Mouse (Mus musculus) ES-Bruce4 (cell line): ENCODE data around the gene C1qtnf1. TPM values are rescaled to one million over a fixed set of nuclear protein-coding genes. Genes with fewer than 3 reads are reported as not detected.

Source experiments
- H3K27ac ChIP-seq: 2 replicates; pipeline ENCODE4 v1.5.1; 2012; ENCODE audit warnings: low read length, inconsistent platforms; ENCODE audit not compliant: insufficient read depth
- H3K27me3 ChIP-seq: 2 replicates; pipeline ENCODE4 v1.6.1; 2012; ENCODE audit warnings: mild to moderate bottlenecking, low read length, inconsistent platforms; ENCODE audit not compliant: control insufficient read depth, poor library complexity, insufficient read depth, severe bottlenecking
- H3K36me3 ChIP-seq: 2 replicates; pipeline ENCODE4 v1.6.1; 2012; ENCODE audit warnings: inconsistent platforms, mild to moderate bottlenecking, low read length, moderate library complexity; ENCODE audit not compliant: control insufficient read depth, poor library complexity, insufficient read depth, severe bottlenecking
- H3K4me1 ChIP-seq: one replicate; pipeline ENCODE4 v1.8.1; 2011; ENCODE audit warnings: low read length; ENCODE audit not compliant: control insufficient read depth, insufficient read depth
- H3K4me3 ChIP-seq: 2 replicates; pipeline ENCODE4 v1.5.1; 2011; ENCODE audit warnings: low read depth, mild to moderate bottlenecking, low read length
- H3K9ac ChIP-seq: 2 replicates; pipeline ENCODE4 v1.6.1; 2012; ENCODE audit warnings: low read depth, mild to moderate bottlenecking, inconsistent platforms; ENCODE audit not compliant: poor library complexity, severe bottlenecking
- H3K9me3 ChIP-seq: replicated peaks from 2 replicates; pipeline ENCODE4 v1.6.1; 2012; ENCODE audit warnings: mild to moderate bottlenecking, low read length, inconsistent platforms; ENCODE audit not compliant: control insufficient read depth, poor library complexity, insufficient read depth, severe bottlenecking
- CTCF ChIP-seq: IDR thresholded peaks from one replicate; pipeline ENCODE4 v1.8.1; 2011; ENCODE audit warnings: low read depth, low read length
- EP300 ChIP-seq: IDR thresholded peaks from 2 replicates; pipeline ENCODE4 v1.6.1; 2011; ENCODE audit warnings: low read depth, low read length; ENCODE audit not compliant: insufficient read depth
- POLR2A ChIP-seq: IDR thresholded peaks from one replicate; pipeline ENCODE4 v1.8.1; 2011; ENCODE audit warnings: low read length; ENCODE audit not compliant: insufficient read depth
- polyA plus RNA-seq: library from polyadenylated mRNA; stranded (reverse); fragments of >200 nt; gene quantifications from 2 replicates; pipeline ENCODE4 v1.2.4, GENCODE M21; 2011; ENCODE audit warnings: low read depth; ENCODE audit not compliant: missing spikeins, insufficient read depth, insufficient read length

The C1qtnf1 gene
- polyA plus RNA-seq, 1 experiment = 2.4 TPM

GRCm38 (mm10) chr11:118428944-118429709 is 1.1 kb downstream of the C1qtnf1 start:
- TF ChIP-seq CTCF (no peak), EP300 (no peak), POLR2A (no peak)

DNA sequence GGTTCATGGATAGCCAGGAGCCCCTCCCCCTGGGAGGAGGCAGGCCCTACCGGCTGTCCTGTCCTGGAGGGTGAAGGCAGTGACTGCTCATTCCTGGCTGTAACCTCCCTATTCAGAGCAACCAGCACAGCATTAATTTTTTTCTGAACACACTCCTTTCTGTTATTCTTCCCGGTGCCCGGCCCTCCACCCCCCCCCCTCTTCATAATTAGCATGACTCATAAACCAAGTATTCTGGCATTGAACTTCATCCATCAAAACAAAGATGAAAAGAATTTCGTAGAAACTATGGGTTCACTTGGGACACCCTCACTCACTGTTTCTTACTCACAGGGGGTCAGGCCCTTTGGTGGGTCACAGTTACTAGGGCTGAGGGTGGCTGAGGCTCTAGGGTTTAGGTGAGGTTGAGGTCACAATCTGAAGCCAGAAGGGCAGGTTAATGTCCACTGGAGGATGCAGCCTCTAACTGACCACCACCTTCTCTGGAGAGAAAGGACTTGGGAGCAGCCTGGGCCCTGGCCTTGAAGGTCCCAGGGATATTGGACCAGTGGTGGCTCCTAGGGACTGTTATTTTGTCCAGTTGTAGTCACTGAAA is 2.4 kb downstream of the C1qtnf1 start:
- TF ChIP-seq EP300 = no peak
- TF ChIP-seq CTCF = no peak
- no peak for TF ChIP-seq POLR2A
- Histone ChIP-seq H3K4me3 (no peak overlapping the region), H3K27ac (no peak overlapping the region), H3K27me3 (no peaks in the 10 kb centered on the region), H3K9ac (no peak overlapping the region), H3K9me3 (no peaks in the 10 kb centered on the region), H3K36me3 (no peaks in the 10 kb centered on the region), H3K4me1 (peaks cover 4% of the 10 kb centered on the region)

More at GRCm38 (mm10) chr11:118428944-118429709, 1.1 kb downstream of the C1qtnf1 start:
- H3K27ac ChIP-seq = no peak overlapping the region
- no peaks in the 10 kb centered on the region for H3K9me3 ChIP-seq
- H3K27me3 ChIP-seq = no peaks in the 10 kb centered on the region
- no peaks in the 10 kb centered on the region for H3K36me3 ChIP-seq
- H3K9ac ChIP-seq = no peak overlapping the region
- no peak overlapping the region for H3K4me3 ChIP-seq
- H3K4me1 ChIP-seq = peaks cover 4% of the 10 kb centered on the region

GRCm38 (mm10) chr11:118431100-118431948 is 3.3 kb downstream of the C1qtnf1 start:
- no peaks in the 10 kb centered on the region for H3K27me3 ChIP-seq
- H3K4me3 ChIP-seq = no peak overlapping the region
- H3K9me3 ChIP-seq = no peaks in the 10 kb centered on the region
- peaks cover 4% of the 10 kb centered on the region for H3K4me1 ChIP-seq
- no peak for TF ChIP-seq CTCF
- TF ChIP-seq POLR2A = no peak
- TF ChIP-seq EP300 = no peak
- H3K27ac ChIP-seq = no peak overlapping the region
- no peak overlapping the region for H3K9ac ChIP-seq
- H3K36me3 ChIP-seq = no peaks in the 10 kb centered on the region

DNA sequence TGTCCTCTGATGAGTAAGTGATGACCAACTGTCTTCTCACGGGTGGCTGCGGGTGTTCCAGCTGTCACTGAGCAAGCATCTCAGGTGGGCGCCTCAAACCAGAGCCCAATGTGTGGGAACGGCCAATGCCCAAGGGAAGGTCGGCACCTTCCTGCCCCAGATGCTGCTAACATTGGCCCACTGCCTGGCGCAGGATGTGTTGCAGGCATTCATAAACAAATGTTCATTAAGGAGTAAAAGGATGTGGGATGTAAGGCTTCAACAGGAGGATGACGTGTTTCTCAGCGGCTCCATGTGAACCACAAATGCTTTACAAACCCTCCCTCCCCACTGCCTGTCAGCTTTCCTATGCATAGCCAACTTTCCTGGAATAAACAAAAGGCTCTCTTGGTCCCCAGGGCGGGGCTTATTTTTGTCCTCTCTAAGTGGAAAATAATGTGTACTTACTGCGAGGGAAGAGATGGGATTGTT is 5.4 kb downstream of the C1qtnf1 start:
- Histone ChIP-seq H3K9ac (peak overlapping the region; percentile 59; the same call in 1 of the 2 replicates), H3K9me3 (no peaks in the 10 kb centered on the region), H3K36me3 (no peaks in the 10 kb centered on the region), H3K4me1 (peaks cover 4% of the 10 kb centered on the region), H3K27me3 (no peaks in the 10 kb centered on the region), H3K4me3 (peak overlapping the region; percentile 40; the same call in 1 of the 2 replicates), H3K27ac (no peak overlapping the region)
- TF ChIP-seq EP300 (no peak), CTCF (no peak), POLR2A (no peak)

DNA sequence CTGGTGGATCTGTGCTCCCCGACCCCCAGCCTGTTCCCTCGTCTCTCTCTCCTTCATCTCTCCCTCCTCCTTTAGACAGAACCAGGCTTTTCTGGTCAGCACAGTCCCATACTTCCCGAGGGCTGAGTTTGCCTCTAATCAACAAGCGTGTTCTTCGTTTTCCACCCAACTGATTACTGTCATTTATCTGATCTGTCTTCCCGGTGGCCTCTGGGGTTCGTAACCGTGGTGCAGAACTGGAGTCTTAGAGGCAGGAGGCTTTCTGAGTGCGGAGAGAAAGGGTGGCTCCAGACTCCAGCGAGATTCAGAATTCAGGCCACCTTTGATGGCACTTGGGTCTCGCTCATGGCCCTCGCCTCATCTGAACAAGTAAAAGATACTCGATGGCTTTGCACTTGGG is 6.1 kb downstream of the C1qtnf1 start:
- Histone ChIP-seq H3K27me3 (no peaks in the 10 kb centered on the region), H3K4me3 (peak overlapping the region; percentile 60), H3K9ac (peak overlapping the region; percentile 59), H3K9me3 (no peaks in the 10 kb centered on the region), H3K36me3 (no peaks in the 10 kb centered on the region), H3K27ac (no peak overlapping the region), H3K4me1 (peaks cover 3% of the 10 kb centered on the region)
- TF ChIP-seq CTCF (no peak), EP300 (no peak), POLR2A (no peak)
